Mouse (Mus musculus): ENCODE results near the gene Tcf7l2. TPM values are rescaled to one million over a fixed set of nuclear protein-coding genes. Genes with fewer than 3 reads are reported as not detected.

Gene Tcf7l2
- total RNA-seq, 2 experiments from 2014 or later: 12.1 to 13.4 TPM

DNA sequence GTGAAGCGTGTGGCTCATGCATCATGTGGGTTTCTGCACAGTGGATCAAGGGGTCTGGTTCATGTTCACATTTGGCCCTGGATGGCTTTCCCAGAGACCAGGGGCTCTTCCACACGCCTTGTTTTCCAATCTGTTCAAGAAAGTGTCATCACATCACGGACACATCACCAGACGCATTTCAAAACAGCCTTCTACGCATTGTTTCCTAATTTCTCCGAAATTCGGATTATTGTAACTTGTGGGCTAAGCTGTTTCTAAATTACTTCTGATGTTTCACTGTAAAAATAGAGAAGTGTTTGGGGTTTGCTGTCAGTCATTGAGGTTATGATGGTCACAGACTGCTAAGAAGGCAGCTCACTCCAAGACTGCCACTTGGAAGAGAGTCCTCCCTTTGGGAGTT lies 78.6 kb downstream of the Tcf7l2 start:
- no peak for DNase-seq (ENCODE audit: extremely low spot score in 1 of 2, low spot score in 1 of 2)

DNA sequence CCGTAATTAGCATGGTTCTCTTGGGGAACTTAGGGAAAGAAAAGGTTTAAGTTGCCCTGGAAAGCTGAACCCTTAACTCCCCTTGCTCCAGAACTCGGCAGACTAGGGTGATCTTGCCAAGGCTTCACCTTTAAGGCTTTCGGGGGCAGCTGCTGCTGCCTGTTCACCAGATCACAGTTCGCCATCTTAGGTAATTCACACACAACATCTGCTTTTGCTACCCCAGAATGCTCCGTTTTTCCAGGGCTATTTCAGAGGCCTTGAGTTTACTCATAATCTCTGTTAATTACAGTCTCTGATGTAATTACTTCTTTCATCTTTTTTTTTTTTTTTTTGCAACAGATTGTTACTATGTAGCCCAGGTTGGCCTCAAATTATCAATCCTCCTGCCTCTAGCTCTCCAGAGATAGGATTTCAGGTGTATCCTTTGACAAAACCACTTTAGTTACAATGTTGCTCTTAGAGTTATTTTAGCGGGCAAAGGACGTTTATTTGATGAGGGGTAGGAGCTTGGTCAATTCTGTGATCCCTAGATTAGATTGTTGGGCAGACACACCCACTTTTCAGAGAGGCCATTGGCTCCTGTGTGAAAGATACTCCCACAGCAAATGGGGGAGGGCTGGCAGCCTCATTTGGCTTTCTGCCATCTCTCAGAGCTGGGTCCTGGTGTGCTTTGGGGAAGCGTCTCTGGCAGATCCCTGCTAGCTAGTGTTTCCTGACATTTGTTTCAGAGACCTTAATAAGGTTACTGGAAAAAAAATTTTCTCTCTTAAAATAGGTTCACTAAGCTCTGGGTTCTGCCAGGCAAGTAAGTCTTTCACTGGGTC lies 83.6 kb downstream of the Tcf7l2 start:
- no peak for DNase-seq (ENCODE audit: extremely low spot score in 1 of 2, low spot score in 1 of 2)

DNA sequence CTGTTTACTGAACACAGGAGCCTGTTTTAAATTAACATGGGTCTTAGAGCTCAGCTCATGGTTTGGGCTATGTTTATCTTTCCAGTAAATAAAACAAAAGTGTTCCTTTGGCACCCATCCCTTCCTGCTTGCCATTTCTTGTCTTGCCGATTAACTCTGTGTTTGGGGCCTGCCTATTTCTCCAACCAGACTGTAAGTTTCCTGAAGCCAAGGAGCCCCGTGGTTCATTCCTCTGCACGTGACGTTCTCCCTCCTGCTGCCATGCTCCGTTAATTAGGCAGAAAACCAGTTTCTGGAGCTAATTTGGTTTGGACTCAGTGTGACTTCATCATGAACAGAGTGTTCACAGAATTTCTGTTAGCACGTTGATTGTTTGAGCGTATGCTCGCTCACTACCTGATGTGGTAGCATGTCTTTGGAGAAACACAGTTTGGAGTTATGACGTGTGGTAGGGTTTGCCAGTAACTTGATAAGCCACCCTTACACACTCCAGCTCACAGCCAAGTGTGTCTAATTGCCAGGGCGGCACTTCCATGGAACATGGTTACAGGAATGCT lies 84.4 kb downstream of the Tcf7l2 start:
- DNase-seq (ENCODE audit: extremely low spot score in 1 of 2, low spot score in 1 of 2): no peak

- DNase-seq (ENCODE audit: extremely low spot score in 1 of 2, low spot score in 1 of 2): no peak
Observed at GRCm38 (mm10) chr19:55827613-55828259, 86.1 kb downstream of the Tcf7l2 start.

DNA sequence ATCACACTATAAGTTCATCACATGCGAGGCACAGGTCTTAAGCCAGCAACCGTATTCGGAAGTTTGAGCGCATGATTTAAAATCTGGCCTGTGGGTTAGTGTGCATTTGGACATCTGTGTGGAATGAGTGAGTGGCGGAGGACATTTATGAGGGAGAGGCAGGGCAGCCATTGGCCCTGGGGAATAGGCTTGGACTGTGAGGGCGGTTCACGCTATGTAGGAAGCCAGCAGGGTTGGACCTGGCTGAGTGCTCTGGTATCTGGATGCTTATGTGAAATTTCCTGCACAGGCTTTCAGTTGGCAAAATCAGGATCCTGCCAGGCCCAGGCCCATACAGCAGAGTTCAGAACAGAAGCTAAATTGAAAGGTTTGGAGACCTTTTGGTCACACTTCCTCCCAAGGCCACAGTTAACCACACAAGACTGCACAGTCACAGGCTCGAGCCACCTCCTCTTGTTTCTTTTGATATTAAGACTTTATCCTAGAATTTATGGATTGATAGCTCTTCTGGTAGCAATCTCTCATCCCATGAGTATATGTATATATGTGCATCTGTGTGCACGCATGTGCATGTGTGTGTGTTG lies 89.4 kb downstream of the Tcf7l2 start:
- no peak for DNase-seq (ENCODE audit: extremely low spot score in 1 of 2, low spot score in 1 of 2)

- no peak for DNase-seq (ENCODE audit: extremely low spot score in 1 of 2, low spot score in 1 of 2)
Observed at GRCm38 (mm10) chr19:55832122-55832521, 90.5 kb downstream of the Tcf7l2 start.

DNA sequence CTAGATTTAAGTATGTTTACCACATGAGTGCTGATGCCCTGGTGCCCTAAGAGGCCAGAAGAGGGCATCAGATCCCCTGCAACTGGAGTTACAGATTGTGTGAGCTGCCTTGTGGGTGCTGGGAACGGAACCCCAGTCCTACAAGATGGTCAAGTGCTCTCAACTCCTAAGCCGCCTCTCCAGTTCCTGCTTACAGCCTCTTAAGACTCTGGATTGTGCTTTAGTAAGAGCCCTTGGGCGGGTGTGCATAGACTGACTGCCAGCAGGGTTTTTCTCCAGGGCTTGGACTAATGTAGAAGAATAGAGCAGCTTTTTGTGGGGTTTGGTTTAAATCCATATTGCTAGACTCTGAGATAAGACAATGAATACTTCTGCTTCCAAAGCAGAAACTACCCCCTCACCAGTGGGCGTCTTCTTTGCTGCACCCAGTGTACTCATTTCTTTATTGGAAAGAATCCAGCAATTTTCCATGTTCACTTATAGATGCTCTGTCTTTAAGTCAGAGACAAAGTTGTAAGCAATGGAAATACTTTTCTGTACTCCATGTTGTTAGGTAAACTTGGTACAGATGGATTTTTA lies 92.3 kb downstream of the Tcf7l2 start:
- no peak for DNase-seq (ENCODE audit: extremely low spot score in 1 of 2, low spot score in 1 of 2)

DNA sequence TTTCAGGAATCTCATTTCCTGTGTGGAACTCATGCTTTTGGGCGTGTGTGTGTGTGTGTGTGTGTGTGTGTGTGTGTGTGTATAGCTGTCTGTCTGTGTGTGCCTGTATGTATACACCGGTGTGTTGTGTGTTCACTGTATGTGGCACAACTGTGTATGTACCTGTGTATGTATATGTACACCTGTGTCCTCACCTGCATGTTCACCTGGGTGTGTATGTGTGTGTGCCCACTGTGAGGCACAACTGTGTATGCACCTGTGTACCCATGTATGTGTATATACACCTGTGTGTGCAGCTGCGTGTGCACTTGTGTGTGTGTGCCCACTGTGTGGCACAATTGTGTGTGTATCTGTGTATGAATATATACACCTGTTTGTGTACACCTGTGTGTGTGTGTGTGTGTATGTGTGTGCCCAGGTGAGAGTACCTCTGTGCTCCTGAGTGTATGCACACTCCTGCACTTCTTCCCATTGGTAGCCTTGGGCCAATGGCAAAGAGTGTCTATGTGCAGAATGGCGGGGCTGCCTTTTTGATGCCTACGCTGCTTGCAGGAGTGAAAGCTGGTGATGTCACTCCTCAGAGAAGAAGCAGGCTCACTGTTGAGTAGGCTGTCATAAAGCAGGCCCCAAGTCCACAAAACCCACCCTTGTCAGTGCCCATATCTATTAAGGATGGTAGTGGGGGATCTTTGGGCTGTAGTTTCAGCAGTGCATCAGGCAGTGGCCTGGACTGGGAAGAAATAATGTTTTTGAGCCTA lies 95.5 kb downstream of the Tcf7l2 start:
- DNase-seq (ENCODE audit: extremely low spot score in 1 of 2, low spot score in 1 of 2): no peak

DNA sequence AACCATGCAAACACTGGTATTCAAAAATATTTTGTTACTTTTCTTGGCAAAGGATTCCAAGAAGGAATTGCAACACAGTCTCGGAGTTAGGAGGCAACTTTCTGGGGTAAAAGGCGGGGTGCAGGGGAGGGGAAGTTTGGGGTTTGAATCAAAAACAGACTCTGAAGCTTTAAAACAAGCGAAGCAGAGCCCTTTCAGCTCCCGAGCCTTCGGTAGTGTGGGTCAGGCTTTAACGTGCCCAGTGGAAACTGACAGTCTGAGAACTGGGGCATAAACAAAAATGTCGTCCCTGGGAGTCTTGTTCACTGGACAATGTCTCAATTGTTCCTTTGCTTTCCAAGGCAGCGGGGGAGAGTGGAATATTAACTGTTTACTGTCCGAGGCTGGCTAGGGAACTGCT lies 96.3 kb downstream of the Tcf7l2 start:
- no peak for DNase-seq (ENCODE audit: extremely low spot score in 1 of 2, low spot score in 1 of 2)

GRCm38 (mm10) chr19:55838389-55839035 lies 96.9 kb downstream of the Tcf7l2 start:
- no peak for DNase-seq (ENCODE audit: extremely low spot score in 1 of 2, low spot score in 1 of 2)

- DNase-seq (ENCODE audit: extremely low spot score in 1 of 2, low spot score in 1 of 2): no peak
Observed at GRCm38 (mm10) chr19:55839036-55839555, 97.5 kb downstream of the Tcf7l2 start.

GRCm38 (mm10) chr19:55840499-55841121 lies 99.0 kb downstream of the Tcf7l2 start:
- no peak for DNase-seq (ENCODE audit: extremely low spot score in 1 of 2, low spot score in 1 of 2)

DNA sequence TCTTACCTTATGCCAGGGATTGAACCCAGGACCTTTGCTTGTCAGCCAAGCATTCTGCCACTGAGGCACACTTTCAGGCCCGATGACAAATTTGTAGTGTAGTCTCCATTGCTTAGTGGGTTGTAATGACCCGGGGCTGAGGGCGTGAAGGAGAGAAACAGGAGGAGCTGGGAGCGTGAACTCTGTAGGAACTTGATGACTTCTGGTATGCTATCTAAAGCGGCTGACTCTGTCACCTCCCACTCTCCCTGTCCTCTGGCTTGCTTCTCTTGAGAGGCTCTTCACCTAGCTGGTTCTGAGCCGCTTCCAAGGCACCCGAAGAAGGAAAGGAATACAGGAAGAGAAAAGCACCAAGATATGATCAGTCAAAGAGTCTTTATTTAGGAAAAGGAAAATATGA lies 100.4 kb downstream of the Tcf7l2 start:
- DNase-seq (ENCODE audit: extremely low spot score in 1 of 2, low spot score in 1 of 2): no peak

- no peak for DNase-seq (ENCODE audit: extremely low spot score in 1 of 2, low spot score in 1 of 2)
Observed at GRCm38 (mm10) chr19:55843111-55843887, 101.7 kb downstream of the Tcf7l2 start.

- no peak for DNase-seq (ENCODE audit: extremely low spot score in 1 of 2, low spot score in 1 of 2)
Observed at GRCm38 (mm10) chr19:55845702-55846101, 104.1 kb downstream of the Tcf7l2 start.

- DNase-seq (ENCODE audit: extremely low spot score in 1 of 2, low spot score in 1 of 2): no peak
Observed at GRCm38 (mm10) chr19:55846256-55846655, 104.6 kb downstream of the Tcf7l2 start.

- no peak for DNase-seq (ENCODE audit: extremely low spot score in 1 of 2, low spot score in 1 of 2)
Observed at GRCm38 (mm10) chr19:55847043-55847442, 105.4 kb downstream of the Tcf7l2 start.

DNA sequence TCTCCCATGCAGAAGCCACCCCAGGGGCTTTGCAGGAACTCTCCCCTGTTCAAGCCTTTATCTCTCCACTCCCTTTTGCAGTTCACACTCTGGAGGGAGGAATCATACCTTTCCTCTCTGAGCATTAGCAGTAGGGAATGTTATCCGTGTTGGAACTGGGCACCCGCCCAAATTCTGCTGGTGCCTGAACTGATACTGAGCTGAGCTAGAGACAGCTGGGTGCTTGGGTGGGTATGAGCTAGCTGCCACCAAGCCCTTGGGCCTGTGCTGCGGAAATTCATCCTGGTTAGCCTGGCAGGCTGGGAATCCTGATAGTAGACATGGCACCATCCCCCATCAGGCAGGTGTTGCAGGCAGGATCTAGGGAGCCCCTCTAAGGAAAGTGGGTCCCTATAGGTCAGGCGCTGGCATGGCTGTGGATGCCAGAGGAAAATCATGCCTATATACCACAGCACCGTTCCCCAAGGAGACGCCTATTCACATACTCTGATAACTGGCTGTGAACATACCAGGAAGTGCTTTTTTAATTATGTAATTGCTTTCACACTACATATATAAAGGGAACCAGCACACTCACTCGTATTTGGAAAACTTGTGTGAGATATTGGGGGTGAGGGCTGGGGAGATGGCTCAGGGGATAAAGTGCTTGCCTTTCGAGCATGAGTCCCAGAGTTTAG lies 108.9 kb downstream of the Tcf7l2 start:
- DNase-seq (ENCODE audit: extremely low spot score in 1 of 2, low spot score in 1 of 2): peak in 1 of 2 experiments; percentile 49
